Mouse (Mus musculus) heart, adult 11 months (tissue): ENCODE results near the gene Coq7.
A peak's percentile ranks its signal among the peaks of the same experiment; 100 is the strongest.

Experiments
- DNase-seq: peaks from one replicate; pipeline ENCODE4 v3.0.0; 2022

Coq7 gene

GRCm38 (mm10) chr7:118494892-118495579, 38.1 kb downstream of the Coq7 start:
- no peak for DNase-seq

- DNase-seq: no peak
Observed at GRCm38 (mm10) chr7:118493892-118494291, 39.3 kb downstream of the Coq7 start.

GRCm38 (mm10) chr7:118491431-118492147, 41.6 kb downstream of the Coq7 start, which contains the start of gene Itpripl2:
Gene Itpripl2, minus strand, starts transcription at chr7:118491975.
- peak; percentile 100 for DNase-seq

- DNase-seq: peak; percentile 95
Observed at GRCm38 (mm10) chr7:118490666-118491430, 42.3 kb downstream of the Coq7 start.

- DNase-seq: peak; percentile 94
Observed at GRCm38 (mm10) chr7:118489706-118490665, 43.2 kb downstream of the Coq7 start.

GRCm38 (mm10) chr7:118488060-118488664, 45.0 kb downstream of the Coq7 start:
- DNase-seq: peak; percentile 93

GRCm38 (mm10) chr7:118486917-118487316, 46.2 kb downstream of the Coq7 start:
- no peak for DNase-seq

- no peak for DNase-seq
Observed at GRCm38 (mm10) chr7:118483996-118484395, 49.2 kb downstream of the Coq7 start.

GRCm38 (mm10) chr7:118482001-118482400, 51.2 kb downstream of the Coq7 start:
- DNase-seq: no peak

GRCm38 (mm10) chr7:118481047-118481810, 51.9 kb downstream of the Coq7 start:
- peak; percentile 97 for DNase-seq

GRCm38 (mm10) chr7:118480160-118480709, 52.9 kb downstream of the Coq7 start:
- DNase-seq: no peak

- DNase-seq: peak; percentile 99
Observed at GRCm38 (mm10) chr7:118478835-118479312, 54.3 kb downstream of the Coq7 start.

GRCm38 (mm10) chr7:118476428-118476827, 56.7 kb downstream of the Coq7 start:
- DNase-seq: no peak

- peak; percentile 97 for DNase-seq
Observed at GRCm38 (mm10) chr7:118475008-118475705, 58.0 kb downstream of the Coq7 start.

- DNase-seq: no peak
Observed at GRCm38 (mm10) chr7:118472886-118473285, 60.3 kb downstream of the Coq7 start.

- peak; percentile 93 for DNase-seq
Observed at GRCm38 (mm10) chr7:118468060-118468459, 65.1 kb downstream of the Coq7 start.

GRCm38 (mm10) chr7:118464432-118464831, 68.7 kb downstream of the Coq7 start:
- DNase-seq: peak; percentile 87

GRCm38 (mm10) chr7:118462818-118463762, 70.1 kb downstream of the Coq7 start:
- peak; percentile 90 for DNase-seq
